Mouse (Mus musculus) neural tube, embryonic 13.5 days (tissue): ENCODE results near the gene Zfx. TPM values are rescaled to one million over a fixed set of nuclear protein-coding genes. Genes with fewer than 3 reads are reported as not detected.

Experiments
- ATAC-seq: fragments of 200-750 bp; cut with Nextera tagmentation; 2 replicates; pipeline ENCODE4 v1.8.0; 2017; ENCODE audit warnings: low read depth, mild to moderate bottlenecking, moderate TSS enrichment, moderate library complexity
- H3K27ac ChIP-seq: fragments of 300-500 bp; sonication (generic); replicated peaks from 2 replicates; pipeline ENCODE4 v1.5.1; 2015; ENCODE audit warnings: moderate library complexity, mild to moderate bottlenecking, inconsistent platforms
- H3K27me3 ChIP-seq: fragments of 300-500 bp; sonication (generic); 2 replicates; pipeline ENCODE4 v1.6.1; 2015; ENCODE audit warnings: mild to moderate bottlenecking, inconsistent platforms
- H3K36me3 ChIP-seq: fragments of 300-500 bp; sonication (generic); 2 replicates; pipeline ENCODE4 v1.6.1; 2015; ENCODE audit warnings: mild to moderate bottlenecking, inconsistent platforms
- H3K4me1 ChIP-seq: fragments of 300-500 bp; sonication (generic); replicated peaks from 2 replicates; pipeline ENCODE4 v1.6.1; 2015; ENCODE audit warnings: inconsistent platforms
- H3K4me2 ChIP-seq: fragments of 300-500 bp; sonication (generic); 2 replicates; pipeline ENCODE4 v1.6.1; 2015; ENCODE audit warnings: inconsistent platforms, mild to moderate bottlenecking, moderate library complexity
- H3K4me3 ChIP-seq: fragments of 300-500 bp; sonication (generic); 2 replicates; pipeline ENCODE4 v1.5.1; 2015; ENCODE audit warnings: mild to moderate bottlenecking, inconsistent platforms
- H3K9ac ChIP-seq: fragments of 300-500 bp; sonication (generic); 2 replicates; pipeline ENCODE4 v1.6.1; 2015; ENCODE audit warnings: moderate library complexity, mild to moderate bottlenecking, inconsistent platforms
- H3K9me3 ChIP-seq: fragments of 300-500 bp; sonication (generic); 2 replicates; pipeline ENCODE4 v1.6.1; 2016; ENCODE audit warnings: inconsistent platforms
- WGBS: fragments of 180-500 bp; shearing (Covaris S2); methylation state at CpG from one replicate; pipeline ENCODE4 v1.1.7; 2015; 5-methylcytosine and 5-hydroxymethylcytosine counted together
- polyA plus RNA-seq: library from polyadenylated mRNA; unstranded; fragments of >200 nt; fragmentation: Nextera tagmentation; extraction: Ambion mirVana; gene quantifications from 2 replicates; pipeline ENCODE4 v1.2.1, GENCODE M21; 2015

The Zfx gene
- 20.0 and 25.6 TPM in 2 replicates for polyA plus RNA-seq

GRCm38 (mm10) chrX:94123059-94123839, at the start of gene Zfx:
Gene Zfx, minus strand, starts transcription at chrX:94123702.
- Histone ChIP-seq H3K4me3 (peak within 1 kb of the TSS; percentile 58), H3K4me1 (peaks cover 14% of the 10 kb centered on the region), H3K9me3 (no peaks in the 10 kb centered on the region), H3K9ac (peak within 1 kb of the TSS; percentile 93), H3K4me2 (peak within 1 kb of the TSS; percentile 73), H3K27me3 (peaks cover 73% of the 10 kb centered on the region), H3K27ac (peak within 1 kb of the TSS; percentile 99), H3K36me3 (no peaks in the 10 kb centered on the region)
- ATAC-seq: peak; percentile 73
- 16% methylated on average over 41 of the region's 82 CpGs for WGBS

GRCm38 (mm10) chrX:94169348-94169747, 45.8 kb upstream of the Zfx start:
- peaks cover 85% of the 10 kb centered on the region for H3K27me3 ChIP-seq
- no peaks in the 10 kb centered on the region for H3K4me1 ChIP-seq
- H3K4me3 ChIP-seq: no peak overlapping the region
- no peak overlapping the region for H3K4me2 ChIP-seq
- H3K9ac ChIP-seq: no peak overlapping the region
- no peaks in the 10 kb centered on the region for H3K36me3 ChIP-seq
- H3K27ac ChIP-seq: no peak overlapping the region
- no peak for ATAC-seq
- H3K9me3 ChIP-seq: no peaks in the 10 kb centered on the region
- WGBS: 88% methylated on average over 6 of the region's 6 CpGs

- Histone ChIP-seq H3K36me3 (no peaks in the 10 kb centered on the region), H3K9ac (no peak overlapping the region), H3K9me3 (no peaks in the 10 kb centered on the region), H3K4me3 (no peak overlapping the region), H3K27ac (no peak overlapping the region), H3K4me1 (no peaks in the 10 kb centered on the region), H3K27me3 (peaks cover 96% of the 10 kb centered on the region), H3K4me2 (no peak overlapping the region)
- 31% methylated on average over 11 of the region's 11 CpGs for WGBS
- ATAC-seq: no peak
Observed at GRCm38 (mm10) chrX:94152251-94152830, 28.8 kb upstream of the Zfx start.

- WGBS: 85% methylated on average over 19 of the region's 19 CpGs
- Histone ChIP-seq H3K4me3 (no peak overlapping the region), H3K27ac (no peak overlapping the region), H3K4me1 (no peaks in the 10 kb centered on the region), H3K27me3 (peaks cover 91% of the 10 kb centered on the region), H3K36me3 (no peaks in the 10 kb centered on the region), H3K9me3 (no peaks in the 10 kb centered on the region), H3K9ac (no peak overlapping the region), H3K4me2 (no peak overlapping the region)
- ATAC-seq: no peak
Observed at GRCm38 (mm10) chrX:94150471-94150870, 27.0 kb upstream of the Zfx start.

- H3K9me3 ChIP-seq: no peaks in the 10 kb centered on the region
- no peaks in the 10 kb centered on the region for H3K36me3 ChIP-seq
- peaks cover 89% of the 10 kb centered on the region for H3K27me3 ChIP-seq
- H3K4me3 ChIP-seq: no peak overlapping the region
- 76% methylated on average over 7 of the region's 7 CpGs for WGBS
- no peak overlapping the region for H3K4me2 ChIP-seq
- ATAC-seq: no peak
- no peak overlapping the region for H3K27ac ChIP-seq
- H3K9ac ChIP-seq: no peak overlapping the region
- H3K4me1 ChIP-seq: no peaks in the 10 kb centered on the region
Observed at GRCm38 (mm10) chrX:94142004-94142771, 18.7 kb upstream of the Zfx start.

- Histone ChIP-seq H3K4me3 (no peak overlapping the region), H3K27me3 (peaks cover 92% of the 10 kb centered on the region), H3K9me3 (no peaks in the 10 kb centered on the region), H3K4me2 (no peak overlapping the region), H3K36me3 (no peaks in the 10 kb centered on the region), H3K4me1 (no peaks in the 10 kb centered on the region), H3K27ac (no peak overlapping the region), H3K9ac (no peak overlapping the region)
- no peak for ATAC-seq
- 84% methylated on average over 1 of the region's 1 CpGs for WGBS
Observed at GRCm38 (mm10) chrX:94140080-94140479, 16.6 kb upstream of the Zfx start.

- Histone ChIP-seq H3K27me3 (peaks cover 91% of the 10 kb centered on the region), H3K4me2 (no peak overlapping the region), H3K9ac (no peak overlapping the region), H3K4me1 (no peaks in the 10 kb centered on the region), H3K27ac (no peak overlapping the region), H3K36me3 (no peaks in the 10 kb centered on the region), H3K4me3 (no peak overlapping the region), H3K9me3 (no peaks in the 10 kb centered on the region)
- no peak for ATAC-seq
- 93% methylated on average over 1 of the region's 1 CpGs for WGBS
Observed at GRCm38 (mm10) chrX:94138256-94138655, 14.8 kb upstream of the Zfx start.

- Histone ChIP-seq H3K4me2 (no peak overlapping the region), H3K9me3 (no peaks in the 10 kb centered on the region), H3K4me3 (no peak overlapping the region), H3K36me3 (no peaks in the 10 kb centered on the region), H3K27ac (no peak overlapping the region), H3K4me1 (no peaks in the 10 kb centered on the region), H3K9ac (no peak overlapping the region), H3K27me3 (peaks cover 95% of the 10 kb centered on the region)
- ATAC-seq: no peak
- WGBS: 68% methylated on average over 4 of the region's 4 CpGs
Observed at GRCm38 (mm10) chrX:94135084-94135483, 11.6 kb upstream of the Zfx start.

GRCm38 (mm10) chrX:94133551-94133950, 10.0 kb upstream of the Zfx start:
- WGBS: 63% methylated on average over 3 of the region's 3 CpGs
- ATAC-seq: no peak
- H3K4me2 ChIP-seq: no peak overlapping the region

GRCm38 (mm10) chrX:94132239-94132638, 8.7 kb upstream of the Zfx start:
- WGBS: 85% methylated on average over 3 of the region's 3 CpGs
- H3K4me3 ChIP-seq: no peak overlapping the region
- H3K9me3 ChIP-seq: no peaks in the 10 kb centered on the region
- no peaks in the 10 kb centered on the region for H3K4me1 ChIP-seq
- H3K36me3 ChIP-seq: no peaks in the 10 kb centered on the region
- no peak for ATAC-seq
- peaks cover 87% of the 10 kb centered on the region for H3K27me3 ChIP-seq
- H3K4me2 ChIP-seq: no peak overlapping the region
- H3K27ac ChIP-seq: no peak overlapping the region
- no peak overlapping the region for H3K9ac ChIP-seq

More at GRCm38 (mm10) chrX:94133551-94133950, 10.0 kb upstream of the Zfx start:
- Histone ChIP-seq H3K9me3 (no peaks in the 10 kb centered on the region), H3K27me3 (peaks cover 90% of the 10 kb centered on the region), H3K36me3 (no peaks in the 10 kb centered on the region), H3K9ac (no peak overlapping the region), H3K4me1 (no peaks in the 10 kb centered on the region), H3K27ac (no peak overlapping the region), H3K4me3 (no peak overlapping the region)

- no peak overlapping the region for H3K27ac ChIP-seq
- H3K4me1 ChIP-seq: no peaks in the 10 kb centered on the region
- H3K4me2 ChIP-seq: no peak overlapping the region
- WGBS: 81% methylated on average over 4 of the region's 4 CpGs
- H3K4me3 ChIP-seq: no peak overlapping the region
- no peaks in the 10 kb centered on the region for H3K36me3 ChIP-seq
- no peak for ATAC-seq
- no peaks in the 10 kb centered on the region for H3K9me3 ChIP-seq
- H3K9ac ChIP-seq: no peak overlapping the region
- peaks cover 87% of the 10 kb centered on the region for H3K27me3 ChIP-seq
Observed at GRCm38 (mm10) chrX:94129712-94130111, 6.2 kb upstream of the Zfx start.

GRCm38 (mm10) chrX:94125950-94126349, 2.4 kb upstream of the Zfx start:
- Histone ChIP-seq H3K9me3 (no peaks in the 10 kb centered on the region), H3K27ac (no peak overlapping the region), H3K36me3 (no peaks in the 10 kb centered on the region), H3K27me3 (peaks cover 73% of the 10 kb centered on the region), H3K4me3 (no peak overlapping the region), H3K9ac (no peak overlapping the region), H3K4me1 (peaks cover 5% of the 10 kb centered on the region; the same call in 1 of the 2 replicates), H3K4me2 (no peak overlapping the region)
- WGBS: 81% methylated on average over 2 of the region's 2 CpGs
- ATAC-seq: no peak
